Mouse (Mus musculus) heart, embryonic 13.5 days (tissue): Measurements from ENCODE around the gene Sez6l. TPM values are rescaled to one million over a fixed set of nuclear protein-coding genes. Genes with fewer than 3 reads are reported as not detected.

Experiments
- ATAC-seq: fragments of 200-750 bp; cut with Nextera tagmentation; 2 replicates; pipeline ENCODE4 v1.8.0; 2017; ENCODE audit warnings: moderate TSS enrichment; ENCODE audit not compliant: insufficient number of reproducible peaks, low FRiP score, low TSS enrichment; ENCODE audit errors: extremely low read depth
- H3K27ac ChIP-seq: fragments of 300-500 bp; sonication (generic); replicated peaks from 2 replicates; pipeline ENCODE4 v1.5.1; 2015; ENCODE audit warnings: moderate library complexity, mild to moderate bottlenecking, inconsistent platforms
- H3K27me3 ChIP-seq: fragments of 300-500 bp; sonication (generic); replicated peaks from 2 replicates; pipeline ENCODE4 v1.6.1; 2015; ENCODE audit warnings: mild to moderate bottlenecking, inconsistent platforms
- H3K36me3 ChIP-seq: fragments of 300-500 bp; sonication (generic); 2 replicates; pipeline ENCODE4 v1.6.1; 2015; ENCODE audit warnings: mild to moderate bottlenecking, inconsistent platforms
- H3K4me1 ChIP-seq: fragments of 300-500 bp; sonication (generic); 2 replicates; pipeline ENCODE4 v1.6.1; 2015; ENCODE audit warnings: inconsistent platforms
- H3K4me2 ChIP-seq: fragments of 300-500 bp; sonication (generic); 2 replicates; pipeline ENCODE4 v1.6.1; 2015; ENCODE audit warnings: inconsistent platforms, mild to moderate bottlenecking, moderate library complexity
- H3K4me3 ChIP-seq: fragments of 300-500 bp; sonication (generic); 2 replicates; pipeline ENCODE4 v1.5.1; 2015; ENCODE audit warnings: moderate library complexity, mild to moderate bottlenecking, inconsistent platforms
- H3K9ac ChIP-seq: fragments of 300-500 bp; sonication (generic); 2 replicates; pipeline ENCODE4 v1.6.1; 2015; ENCODE audit warnings: inconsistent platforms, mild to moderate bottlenecking, moderate library complexity
- H3K9me3 ChIP-seq: fragments of 300-500 bp; sonication (generic); 2 replicates; pipeline ENCODE4 v1.6.1; 2016; ENCODE audit warnings: inconsistent platforms
- WGBS: fragments of 180-500 bp; shearing (Covaris S2); methylation state at CpG from one replicate; pipeline ENCODE4 v1.1.7; 2015; ENCODE audit warnings: mixed read lengths; 5-methylcytosine and 5-hydroxymethylcytosine counted together
- polyA plus RNA-seq: library from polyadenylated mRNA; unstranded; fragments of >200 nt; fragmentation: Nextera tagmentation; extraction: Ambion mirVana; gene quantifications from 2 replicates; pipeline ENCODE4 v1.2.1, GENCODE M21; 2015

Gene Sez6l
- 0.29 and 0.33 TPM in 2 replicates for polyA plus RNA-seq

DNA sequence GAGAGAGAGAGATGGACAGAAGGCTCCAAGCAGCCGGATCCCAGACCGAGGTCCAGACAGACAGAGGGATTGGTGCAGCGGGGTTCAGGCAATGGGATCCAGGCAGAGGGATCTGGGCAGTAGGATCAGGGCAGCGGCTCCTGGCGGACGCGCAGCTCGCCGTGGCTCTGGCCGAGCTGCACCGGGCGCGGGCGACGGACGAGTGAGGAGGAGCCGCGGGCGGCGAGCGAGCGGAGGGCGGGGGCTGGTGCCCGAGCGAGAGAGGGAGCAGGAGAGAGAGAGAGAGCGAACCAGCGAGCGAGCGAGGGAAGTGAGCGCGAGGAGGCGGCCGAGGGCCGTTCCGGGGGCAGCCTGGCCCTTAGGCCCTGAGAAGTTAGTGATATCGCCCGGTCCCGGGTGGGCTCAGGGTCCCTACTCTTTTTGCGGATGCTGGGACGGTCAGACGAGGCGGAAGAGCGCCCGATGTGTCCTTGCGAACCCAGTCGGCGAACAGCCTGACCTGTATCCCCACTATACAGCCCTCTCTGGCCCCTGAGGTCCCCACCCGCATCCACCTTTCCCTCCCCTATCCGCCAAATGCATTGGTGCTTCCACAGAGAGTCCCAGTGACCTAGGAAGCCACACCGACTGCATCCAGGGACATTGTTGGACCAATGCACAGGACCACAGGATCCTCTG is at the start of gene Sez6l:
Gene Sez6l, minus strand, starts transcription at position 193 of the 678 bp plus-strand sequence.
- H3K4me1 ChIP-seq = peaks cover 20% of the 10 kb centered on the region
- peak within 1 kb of the TSS; percentile 40 for H3K9ac ChIP-seq
- peak within 1 kb of the TSS; percentile 69 for H3K4me2 ChIP-seq
- no peaks in the 10 kb centered on the region for H3K9me3 ChIP-seq
- no peak for ATAC-seq
- under 1% methylated on average over 46 of the region's 50 CpGs for whole genome bisulfite sequencing
- no peak within 1 kb of the TSS for H3K27ac ChIP-seq
- H3K27me3 ChIP-seq = peaks cover 100% of the 10 kb centered on the region
- H3K36me3 ChIP-seq = no peaks in the 10 kb centered on the region
- peak within 1 kb of the TSS; percentile 48 for H3K4me3 ChIP-seq

DNA sequence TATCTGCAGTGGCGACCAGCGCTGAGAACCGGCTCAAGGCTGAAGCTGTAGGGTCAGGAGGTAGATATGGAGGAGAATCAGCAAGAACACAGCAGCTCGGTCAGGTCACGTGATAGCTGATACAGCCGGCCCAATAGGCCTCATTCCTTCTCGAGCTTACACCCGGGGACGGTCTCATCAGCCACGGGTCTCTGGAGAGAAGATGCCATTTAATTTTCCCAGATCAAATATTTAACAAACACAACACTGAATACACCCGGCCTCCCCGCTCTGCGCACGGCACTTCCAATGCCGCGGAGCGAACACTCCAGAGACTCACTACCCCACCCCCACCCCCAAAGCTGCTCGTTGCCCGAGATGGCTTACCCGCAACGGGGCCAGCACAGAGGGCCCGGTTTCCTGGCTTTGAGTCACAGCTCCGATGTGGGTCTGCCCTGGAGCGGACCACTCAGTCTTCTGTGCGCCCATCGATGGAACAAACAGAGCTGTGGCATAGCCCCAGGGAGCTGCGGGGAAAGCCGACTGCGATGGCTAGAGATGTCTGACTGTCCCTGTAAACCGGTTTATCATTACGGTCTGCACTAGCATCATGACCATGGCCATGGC is 48.7 kb upstream of the Sez6l start:
- peaks cover 6% of the 10 kb centered on the region; the same call in 1 of the 2 replicates for H3K4me1 ChIP-seq
- H3K4me3 ChIP-seq = peak overlapping the region; percentile 31
- WGBS = 32% methylated on average over 31 of the region's 31 CpGs
- no peak overlapping the region for H3K27ac ChIP-seq
- peak overlapping the region; percentile 52 for H3K4me2 ChIP-seq
- H3K27me3 ChIP-seq = peaks cover 92% of the 10 kb centered on the region
- H3K9ac ChIP-seq = no peak overlapping the region
- no peaks in the 10 kb centered on the region for H3K9me3 ChIP-seq
- no peak for ATAC-seq
- no peaks in the 10 kb centered on the region for H3K36me3 ChIP-seq

DNA sequence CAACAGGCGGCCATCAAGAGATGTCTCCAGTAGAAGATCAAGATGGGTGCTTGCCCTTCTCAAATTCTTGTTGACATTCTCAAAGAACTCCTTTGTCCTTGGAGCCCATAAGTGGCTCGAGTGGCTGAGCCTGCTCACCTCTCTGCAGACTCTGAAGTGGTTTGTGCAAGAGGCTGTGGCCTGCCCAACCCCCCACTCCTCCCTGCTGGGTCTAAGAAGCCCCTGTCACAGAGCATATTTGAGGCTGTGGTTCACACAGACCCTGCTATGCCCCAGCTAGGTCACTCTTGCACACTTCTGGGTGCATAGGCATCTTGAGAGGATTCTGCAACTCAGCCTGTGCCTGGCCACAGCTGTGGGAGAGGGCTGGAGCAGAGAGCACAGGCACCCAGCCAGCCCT is 46.0 kb upstream of the Sez6l start:
- H3K27me3 ChIP-seq = peaks cover 99% of the 10 kb centered on the region
- H3K4me2 ChIP-seq = no peak overlapping the region
- no peaks in the 10 kb centered on the region for H3K36me3 ChIP-seq
- H3K4me3 ChIP-seq = no peak overlapping the region
- H3K27ac ChIP-seq = no peak overlapping the region
- no peak overlapping the region for H3K9ac ChIP-seq
- H3K9me3 ChIP-seq = no peaks in the 10 kb centered on the region
- H3K4me1 ChIP-seq = no peaks in the 10 kb centered on the region; the same call in 1 of the 2 replicates
- no peak for ATAC-seq
- 31% methylated on average over 2 of the region's 2 CpGs for whole genome bisulfite sequencing

DNA sequence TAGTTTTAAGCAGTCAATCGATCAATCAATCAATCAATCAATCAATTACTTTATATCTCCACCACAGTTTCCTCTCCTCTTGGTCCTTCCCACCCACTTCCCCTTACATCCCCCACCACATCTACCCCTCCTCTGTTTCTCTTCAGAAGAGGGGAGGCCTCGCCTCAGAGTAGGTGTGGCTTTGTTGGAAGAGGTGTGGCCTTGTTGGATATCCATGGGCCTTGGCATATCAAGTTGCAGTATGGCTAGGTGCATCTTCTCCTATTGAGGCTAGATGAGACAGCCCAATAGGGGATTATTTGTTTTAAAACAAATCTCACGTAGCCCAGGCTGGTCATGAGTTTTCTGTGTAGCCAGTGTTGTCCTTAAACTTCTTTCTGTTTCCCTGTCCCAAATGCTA is 43.3 kb upstream of the Sez6l start:
- Histone ChIP-seq H3K4me3 (no peak overlapping the region), H3K9me3 (no peaks in the 10 kb centered on the region), H3K27me3 (peaks cover 99% of the 10 kb centered on the region), H3K9ac (no peak overlapping the region), H3K4me1 (no peaks in the 10 kb centered on the region; the same call in 1 of the 2 replicates), H3K27ac (no peak overlapping the region), H3K36me3 (no peaks in the 10 kb centered on the region), H3K4me2 (no peak overlapping the region)
- 35% methylated on average over 3 of the region's 3 CpGs for WGBS
- no peak for ATAC-seq

DNA sequence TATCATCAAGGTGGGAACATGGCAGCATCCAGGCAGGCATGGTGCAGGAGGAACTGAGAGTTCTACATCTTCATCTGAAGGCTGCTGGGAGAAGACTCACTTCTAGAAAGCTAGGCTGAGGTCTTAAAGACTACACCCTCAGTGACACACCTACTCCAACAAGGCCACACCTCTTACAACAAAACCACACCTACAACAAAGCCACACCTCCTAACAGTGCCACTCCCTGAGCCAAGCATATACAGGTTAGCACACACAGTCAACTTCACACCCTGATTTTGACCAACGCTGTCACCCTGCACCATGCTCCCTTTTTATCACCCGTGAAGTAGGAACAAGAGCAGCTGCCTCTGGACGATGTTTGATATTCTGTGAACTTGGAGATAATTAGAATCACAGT is 42.4 kb upstream of the Sez6l start:
- H3K4me2 ChIP-seq = no peak overlapping the region
- 69% methylated on average over 3 of the region's 3 CpGs for WGBS
- no peak overlapping the region for H3K9ac ChIP-seq
- no peak overlapping the region for H3K4me3 ChIP-seq
- no peak overlapping the region for H3K27ac ChIP-seq
- H3K4me1 ChIP-seq = no peaks in the 10 kb centered on the region; the same call in 1 of the 2 replicates
- no peaks in the 10 kb centered on the region for H3K9me3 ChIP-seq
- H3K36me3 ChIP-seq = no peaks in the 10 kb centered on the region
- no peak for ATAC-seq
- peaks cover 99% of the 10 kb centered on the region for H3K27me3 ChIP-seq

DNA sequence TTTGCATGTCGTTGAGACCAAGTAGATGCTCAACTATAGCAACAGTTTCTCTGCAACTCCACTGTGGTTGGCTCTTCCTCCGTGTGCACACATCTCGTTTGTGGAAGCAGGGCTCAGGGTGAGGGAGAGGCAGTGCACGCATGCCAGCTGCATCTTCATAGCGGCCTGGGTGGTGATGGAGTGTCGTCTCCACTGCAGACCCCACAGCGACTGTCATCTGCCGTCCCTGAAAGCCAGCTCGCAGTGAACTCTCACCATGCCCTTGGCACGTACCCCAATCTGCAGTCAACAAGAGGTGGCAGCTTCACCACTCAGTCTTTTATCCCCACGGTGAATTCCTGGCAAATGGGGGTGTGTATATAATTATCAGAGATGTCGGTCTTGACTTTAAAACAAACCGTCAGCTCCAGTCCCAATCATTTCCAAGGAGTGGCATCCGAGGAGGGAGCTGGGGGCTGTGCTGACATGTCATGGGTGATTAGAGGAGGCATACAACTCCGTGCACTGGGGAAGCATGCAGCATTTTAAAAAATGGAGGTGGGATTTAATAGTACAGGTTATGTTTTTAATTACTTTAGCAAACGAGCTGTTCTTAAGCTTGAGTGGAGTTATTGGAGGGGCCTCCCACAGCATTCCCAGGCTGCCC is 40.7 kb upstream of the Sez6l start:
- Histone ChIP-seq H3K27ac (no peak overlapping the region), H3K4me1 (no peaks in the 10 kb centered on the region), H3K9ac (no peak overlapping the region), H3K4me3 (no peak overlapping the region), H3K9me3 (no peaks in the 10 kb centered on the region), H3K36me3 (no peaks in the 10 kb centered on the region), H3K4me2 (no peak overlapping the region), H3K27me3 (peaks cover 93% of the 10 kb centered on the region)
- 68% methylated on average over 16 of the region's 16 CpGs for WGBS
- ATAC-seq = no peak

DNA sequence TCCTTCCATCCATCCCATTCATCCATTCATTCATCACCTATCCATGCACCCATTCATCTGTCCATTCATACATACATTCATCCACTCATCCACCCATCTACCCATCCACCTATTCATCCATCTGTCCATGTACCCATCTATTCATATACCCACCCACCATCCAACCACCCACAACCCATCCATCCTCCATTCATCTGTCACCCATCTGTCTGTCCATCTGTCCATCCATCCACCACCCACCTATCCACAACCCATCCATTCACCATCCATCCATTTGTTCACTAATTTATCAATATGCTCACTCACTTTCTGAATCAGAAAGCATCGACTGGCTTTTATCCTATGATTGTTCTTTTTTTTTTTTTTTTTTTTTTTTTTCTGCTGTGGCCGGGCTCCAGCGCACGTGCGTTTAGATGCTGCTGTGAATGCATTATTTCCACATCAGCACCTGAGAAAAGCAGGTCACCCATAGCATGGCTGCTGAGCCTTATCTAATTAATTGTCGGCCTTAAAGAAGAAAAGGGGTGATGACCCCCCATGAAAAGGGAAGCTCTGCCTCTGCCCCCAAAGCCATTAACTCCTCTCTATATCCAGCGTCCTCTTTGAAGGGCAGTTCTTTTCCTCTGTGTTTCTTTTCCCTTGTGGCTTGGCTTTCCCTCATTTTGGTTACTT is 39.1 kb upstream of the Sez6l start:
- Histone ChIP-seq H3K27ac (no peak overlapping the region), H3K9me3 (no peaks in the 10 kb centered on the region), H3K4me1 (no peaks in the 10 kb centered on the region), H3K4me3 (no peak overlapping the region), H3K36me3 (no peaks in the 10 kb centered on the region), H3K9ac (no peak overlapping the region), H3K27me3 (peaks cover 89% of the 10 kb centered on the region), H3K4me2 (no peak overlapping the region)
- ATAC-seq = no peak
- 80% methylated on average over 7 of the region's 7 CpGs for WGBS

DNA sequence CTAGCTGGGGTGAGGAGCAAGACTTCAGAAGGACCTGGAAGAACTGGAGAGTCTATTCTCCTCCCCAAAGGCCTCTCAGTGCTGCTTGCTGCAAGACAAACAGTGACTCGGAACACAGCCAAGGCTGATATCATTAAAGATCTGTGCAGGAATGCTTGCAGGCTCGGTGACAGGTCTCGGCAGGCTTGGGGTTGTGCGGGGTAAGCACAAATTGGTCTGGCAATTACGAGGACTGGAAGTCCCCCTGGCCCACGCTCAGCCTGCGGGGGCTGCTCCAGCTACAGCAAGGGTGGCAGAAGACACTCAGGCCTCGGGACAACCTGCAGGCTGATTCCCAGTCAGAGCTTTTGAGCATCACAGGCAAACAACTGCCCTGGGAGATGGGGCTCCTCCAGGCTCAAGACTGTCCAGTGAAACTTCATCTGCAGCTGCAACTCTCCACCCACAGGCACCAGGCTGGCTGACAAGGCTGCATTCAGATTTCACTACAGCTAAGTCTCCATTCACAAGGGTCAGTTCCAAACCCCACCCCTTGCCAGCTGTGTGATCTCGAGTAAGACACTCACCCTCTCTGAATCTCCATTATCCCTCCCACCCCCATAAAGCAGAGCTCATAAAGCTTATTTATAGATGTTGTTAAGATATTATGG is 31.0 kb upstream of the Sez6l start:
- no peak overlapping the region for H3K4me3 ChIP-seq
- no peak overlapping the region for H3K4me2 ChIP-seq
- 25% methylated on average over 9 of the region's 9 CpGs for whole genome bisulfite sequencing
- ATAC-seq = no peak
- H3K27me3 ChIP-seq = peaks cover 72% of the 10 kb centered on the region
- no peak overlapping the region for H3K27ac ChIP-seq
- 0 out of 2 replicates have a peak, but pooled peaks cover 7% of the 10 kb centered on the region for H3K4me1 ChIP-seq
- H3K9me3 ChIP-seq = no peaks in the 10 kb centered on the region
- H3K36me3 ChIP-seq = no peaks in the 10 kb centered on the region
- no peak overlapping the region for H3K9ac ChIP-seq

DNA sequence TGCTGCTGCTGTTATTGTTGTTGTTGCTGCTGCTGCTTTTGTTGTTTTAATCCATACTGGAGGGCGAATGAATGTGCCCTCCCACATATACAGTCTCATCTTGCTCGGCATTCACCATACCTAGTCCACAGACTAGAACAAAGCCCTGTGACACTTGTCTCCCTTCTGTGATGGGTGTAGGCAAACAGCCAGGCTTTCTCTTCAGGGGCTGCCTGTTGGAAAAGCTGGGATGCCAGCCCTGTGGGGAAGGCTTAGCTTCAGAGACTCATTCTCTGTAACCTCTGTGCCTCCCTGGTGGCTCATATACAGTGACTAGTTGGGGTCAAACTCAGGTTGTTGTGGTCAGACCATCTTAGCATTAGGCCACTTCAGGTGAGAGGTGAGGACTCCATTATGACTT is 30.1 kb upstream of the Sez6l start:
- H3K27me3 ChIP-seq = peaks cover 72% of the 10 kb centered on the region
- H3K27ac ChIP-seq = no peak overlapping the region

DNA sequence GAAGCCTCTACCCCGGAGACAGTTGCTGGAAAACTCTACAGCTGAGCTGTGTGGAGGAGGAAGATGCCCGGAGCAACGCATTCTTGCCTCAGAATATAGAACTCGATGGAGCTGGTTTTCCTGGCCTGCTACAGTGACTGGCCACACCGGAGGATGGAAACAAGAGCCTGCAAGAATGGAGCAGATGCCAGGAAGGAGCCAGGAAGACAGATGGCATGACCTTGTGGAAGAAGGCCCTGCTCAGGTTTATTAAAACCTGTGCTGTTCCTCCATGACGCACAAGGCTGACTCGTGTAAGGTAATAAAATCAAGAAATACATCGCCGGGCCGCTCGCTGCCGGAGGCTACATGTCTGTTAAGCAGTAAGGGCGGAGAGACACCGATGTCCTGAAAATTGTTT is 28.4 kb upstream of the Sez6l start:
- WGBS = 80% methylated on average over 14 of the region's 14 CpGs
- Histone ChIP-seq H3K27me3 (peaks cover 78% of the 10 kb centered on the region), H3K4me3 (no peak overlapping the region), H3K4me2 (no peak overlapping the region), H3K4me1 (0 out of 2 replicates have a peak, but pooled peaks cover 7% of the 10 kb centered on the region), H3K9me3 (no peaks in the 10 kb centered on the region), H3K36me3 (no peaks in the 10 kb centered on the region), H3K27ac (no peak overlapping the region), H3K9ac (no peak overlapping the region)
- ATAC-seq = no peak

More for the DNA sequence above, 30.1 kb upstream of the Sez6l start:
- Histone ChIP-seq H3K4me1 (0 out of 2 replicates have a peak, but pooled peaks cover 7% of the 10 kb centered on the region), H3K9me3 (no peaks in the 10 kb centered on the region), H3K4me3 (no peak overlapping the region), H3K36me3 (no peaks in the 10 kb centered on the region), H3K4me2 (no peak overlapping the region), H3K9ac (no peak overlapping the region)
- ATAC-seq = no peak
- 72% methylated on average over 2 of the region's 2 CpGs for WGBS

DNA sequence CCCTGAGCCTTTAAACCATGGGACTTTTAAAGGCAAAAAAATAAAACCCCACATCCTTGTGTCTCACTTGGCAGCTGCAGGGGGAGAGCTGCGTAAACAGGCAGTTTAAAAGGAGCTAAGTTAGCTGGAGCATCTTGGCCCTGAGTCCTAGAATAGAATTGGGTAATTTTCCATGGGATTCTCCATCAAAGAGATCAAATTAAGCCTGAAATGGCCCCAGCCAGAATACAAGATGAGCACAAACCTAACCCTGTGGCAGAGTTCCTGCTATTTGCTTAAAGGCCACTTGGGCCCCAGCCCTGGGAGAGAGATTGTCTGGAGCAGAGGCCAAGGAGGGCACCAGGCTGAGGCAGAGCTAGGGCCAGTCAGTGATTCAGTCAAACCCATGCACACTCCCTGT is 27.3 kb upstream of the Sez6l start:
- Histone ChIP-seq H3K4me2 (no peak overlapping the region), H3K4me1 (0 out of 2 replicates have a peak, but pooled peaks cover 7% of the 10 kb centered on the region), H3K4me3 (no peak overlapping the region), H3K27ac (no peak overlapping the region), H3K9ac (no peak overlapping the region), H3K27me3 (peaks cover 88% of the 10 kb centered on the region), H3K36me3 (no peaks in the 10 kb centered on the region), H3K9me3 (no peaks in the 10 kb centered on the region)
- 84% methylated on average over 1 of the region's 1 CpGs for WGBS
- ATAC-seq = no peak
